Comparison of ENCODE assay signal across 8 mouse cellular contexts in the genomic region with DNA sequence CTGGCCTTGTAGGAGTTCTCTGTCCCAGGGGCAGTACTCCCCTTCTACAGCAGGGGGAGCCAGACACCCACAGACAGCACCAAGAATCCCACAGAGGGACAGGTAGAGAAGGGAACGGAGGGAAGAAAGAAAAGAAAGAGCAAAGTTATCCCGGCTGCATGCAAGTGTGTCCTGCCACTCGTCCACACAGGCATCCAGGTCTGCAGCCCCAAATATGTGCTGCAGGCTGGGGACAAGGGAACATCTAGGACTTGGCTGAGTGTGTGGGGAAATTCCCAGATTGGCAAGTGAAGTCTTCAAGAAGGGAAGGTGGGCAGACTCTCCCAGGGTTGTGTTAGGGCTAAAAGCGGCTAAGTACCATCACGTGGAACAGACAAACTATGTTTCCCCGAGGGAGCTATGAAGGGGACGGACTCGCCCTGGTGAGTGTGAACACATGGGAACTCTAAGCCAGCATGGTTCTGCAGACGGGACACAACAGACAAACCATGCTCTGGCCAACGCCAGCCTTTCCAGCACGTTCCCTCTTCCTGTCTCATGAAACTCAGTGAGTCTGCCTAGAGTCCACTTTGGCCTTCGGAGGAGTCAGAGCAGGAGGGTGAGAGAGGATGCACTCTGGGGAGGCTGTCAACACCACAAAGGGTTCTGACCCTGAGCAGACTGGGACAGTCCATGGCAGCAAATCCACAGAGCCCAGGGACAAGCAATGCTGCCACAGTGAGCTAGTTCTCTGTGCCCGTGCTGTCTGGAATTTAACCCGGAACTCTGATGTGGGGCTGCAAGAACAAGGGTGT. TPM values are rescaled to one million over a fixed set of nuclear protein-coding genes. Genes with fewer than 3 reads are reported as not detected.
DNase-seq lines count a peak whose midpoint lies in the region; ATAC-seq and TF ChIP-seq lines count a peak whose summit lies in the region.

No protein-coding gene starts in this region.

- 58% methylated on average over 14 of the region's 14 CpGs for WGBS in forebrain, postnatal 0 days
- 67% methylated on average over 14 of the region's 14 CpGs for WGBS in liver, postnatal 0 days (ENCODE audit: insufficient replicate concordance)

- peak; percentile 81 for DNase-seq in ES-CJ7 (ENCODE audit: low read depth, low spot score)
- peak; percentile 86 for DNase-seq in forebrain, postnatal 0 days
- DNase-seq in heart, postnatal 36 days, result peak; percentile 87 to 90
- peak; percentile 92 for DNase-seq in layer of hippocampus, adult 11-12 months (ENCODE audit: low spot score)
- DNase-seq in liver, postnatal 0 days, result peak; percentile 87
- peak; percentile 47 for DNase-seq in testis, postnatal 14 days (ENCODE audit: low spot score)

- TF ChIP-seq CTCF in forebrain, postnatal 0 days (IDR thresholded peaks at IDR 0.05; ENCODE audit: low read depth), result peak; percentile 98
- peak; percentile 99 for TF ChIP-seq CTCF in liver, postnatal 0 days (IDR thresholded peaks at IDR 0.05; ENCODE audit: low read depth)

- TF ChIP-seq EP300 in liver, postnatal 0 days (IDR thresholded peaks at IDR 0.05; ENCODE audit: low read depth), result no peak

- H3K27ac ChIP-seq in forebrain, postnatal 0 days (ENCODE audit: low read depth, low read length), result no peak overlapping the region
- no peak overlapping the region for H3K27ac ChIP-seq in liver, postnatal 0 days (ENCODE audit: low read depth)

- ATAC-seq in cerebellum, adult (ENCODE audit: insufficient number of reproducible peaks, low FRiP score, low TSS enrichment), result peak; percentile 49; the same call in 1 of the 2 replicates
- peak; percentile 91 for ATAC-seq in forebrain, postnatal 0 days
- peak; percentile 66; the same call in 1 of the 2 replicates for ATAC-seq in liver, postnatal 0 days
- ATAC-seq in neutrophil, adult 5-6 weeks (ENCODE audit: extremely low read depth, insufficient number of reproducible peaks, low FRiP score, poor library complexity, severe bottlenecking), result peak; percentile 85

- no peaks in the 10 kb centered on the region for H3K4me1 ChIP-seq in forebrain, postnatal 0 days (ENCODE audit: insufficient read depth)
- no peaks in the 10 kb centered on the region for H3K4me1 ChIP-seq in liver, postnatal 0 days (ENCODE audit: insufficient read depth)

- no peak overlapping the region for H3K4me3 ChIP-seq in forebrain, postnatal 0 days (ENCODE audit: low read depth, low read length)
- H3K4me3 ChIP-seq in liver, postnatal 0 days (ENCODE audit: low read depth, low read length), result no peak overlapping the region

- intact Hi-C loops in heart, postnatal 36 days (cut with DNase I), result loop anchor here (1.0 to 2.0 kb wide), 3 partner anchors 41 to 207 kb away; a partner anchor contains a TSS

- H3K27me3 ChIP-seq in forebrain, postnatal 0 days (ENCODE audit: insufficient read depth, low read length), result no peaks in the 10 kb centered on the region
- H3K27me3 ChIP-seq in liver, postnatal 0 days (ENCODE audit: insufficient read depth, low read length), result no peaks in the 10 kb centered on the region

- H3K9ac ChIP-seq in forebrain, postnatal 0 days, result no peak overlapping the region
- H3K9ac ChIP-seq in liver, postnatal 0 days (replicated peaks), result no peak overlapping the region

- H3K9me3 ChIP-seq in forebrain, postnatal 0 days (ENCODE audit: low read length), result no peaks in the 10 kb centered on the region
- H3K9me3 ChIP-seq in liver, postnatal 0 days (ENCODE audit: low read length), result no peaks in the 10 kb centered on the region

- H3K4me2 ChIP-seq in forebrain, postnatal 0 days (ENCODE audit: low read depth), result no peak overlapping the region
- H3K4me2 ChIP-seq in liver, postnatal 0 days (ENCODE audit: low read depth, low read length), result no peak overlapping the region

- peaks cover 47% of the 10 kb centered on the region for H3K36me3 ChIP-seq in forebrain, postnatal 0 days (ENCODE audit: insufficient read depth)
- peaks cover 24% of the 10 kb centered on the region for H3K36me3 ChIP-seq in liver, postnatal 0 days (replicated peaks; ENCODE audit: insufficient read depth, low read length)

RNA-seq across cellular contexts. Expression of a gene that starts 55.3 kb away (rescaled TPM):
- total RNA-seq in forebrain, postnatal 0 days (2014; rRNA removed), result 26.9 and 27.3 TPM in 2 replicates
- 38.4 and 44.9 TPM in 2 replicates for polyA plus RNA-seq in forebrain, postnatal 0 days (2015; fragmentation: Nextera tagmentation; extraction: Ambion mirVana)
- 1 to 10 TPM; 1.1 to 1.3 TPM for total RNA-seq in heart, postnatal 36 days (2021)
- 24.6 and 24.7 TPM in 2 replicates for polyA plus RNA-seq in liver, postnatal 0 days (2015; fragmentation: Nextera tagmentation; extraction: Ambion mirVana)
- total RNA-seq in neutrophil, adult 5-6 weeks (2017), result 48.6 and 57.5 TPM in 2 replicates

Comparison
In these comparisons a context has a peak if more than half of its experiments do, and no peak if none do; other contexts are left out.
1. RNA of a gene that starts 55.3 kb away (total RNA-seq): 48.6 to 57.5 TPM in neutrophil, adult 5-6 weeks and 26.9 to 27.3 TPM in forebrain, postnatal 0 days; 1.1 to 1.3 TPM in heart, postnatal 36 days; every median in the first group is over 10 times any median in the second.
2. Peak in every context shown above with its lines, with median percentiles within 50 percentile points of each other: DNase-seq and ATAC-seq.